Mouse (Mus musculus) hematopoietic stem cell, adult 5-6 weeks (primary cell): ENCODE data around the gene Bdh2. TPM values are rescaled to one million over a fixed set of nuclear protein-coding genes. Genes with fewer than 3 reads are reported as not detected.

ENCODE experiments used
- ATAC-seq, 2 experiments: fragments of 125-278 bp in 1 of 2; replicated peaks in 1 of 2; 2 replicates each; pipeline ENCODE4 v1.8.0; 2016 to 2017; ENCODE audit warnings: inconsistent platforms in 2 of 2, mild to moderate bottlenecking in 2 of 2, moderate number of reproducible peaks in 2 of 2, low read depth in 1 of 2, moderate TSS enrichment in 1 of 2; ENCODE audit not compliant: low FRiP score in 2 of 2, poor library complexity in 2 of 2, severe bottlenecking in 2 of 2, insufficient read depth in 1 of 2, low TSS enrichment in 1 of 2
- total RNA-seq: library from RNA; stranded (forward); fragments of 172-1452, 232-1000 nt; gene quantifications from 2 replicates; pipeline ENCODE4 v1.2.3, GENCODE M21; 2017

Gene Bdh2
- total RNA-seq, 1 experiment from 2014 or later: 8.4 TPM

DNA sequence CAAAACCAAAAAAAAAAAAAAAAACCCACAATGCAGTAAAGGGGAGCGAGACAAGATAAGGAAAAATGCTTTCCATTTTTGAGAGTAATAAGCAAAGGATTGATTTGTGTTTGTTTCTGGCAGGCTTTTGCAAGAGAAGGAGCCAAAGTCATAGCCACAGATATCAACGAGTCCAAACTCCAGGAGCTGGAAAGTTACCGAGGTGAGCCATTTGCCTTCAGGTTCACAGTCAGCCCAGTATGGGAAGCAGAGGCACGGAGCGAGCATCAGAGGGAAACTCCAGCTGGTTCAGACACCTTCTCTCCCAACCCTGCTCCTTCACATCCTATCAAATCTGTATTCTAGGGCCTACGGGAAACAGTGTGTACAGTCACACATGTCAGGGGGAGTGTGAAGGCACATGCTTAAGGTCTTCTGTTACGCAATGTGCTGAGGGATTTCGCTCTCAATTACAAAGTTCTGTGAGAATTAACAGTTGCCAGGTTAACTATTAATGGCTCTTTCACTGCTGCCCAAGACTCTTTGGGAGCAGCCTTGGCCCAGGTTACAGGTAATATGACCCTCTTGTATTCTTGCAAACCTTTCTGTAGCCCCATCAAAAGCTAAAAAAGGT, 7.2 kb downstream of the Bdh2 start:
- no peak for ATAC-seq

DNA sequence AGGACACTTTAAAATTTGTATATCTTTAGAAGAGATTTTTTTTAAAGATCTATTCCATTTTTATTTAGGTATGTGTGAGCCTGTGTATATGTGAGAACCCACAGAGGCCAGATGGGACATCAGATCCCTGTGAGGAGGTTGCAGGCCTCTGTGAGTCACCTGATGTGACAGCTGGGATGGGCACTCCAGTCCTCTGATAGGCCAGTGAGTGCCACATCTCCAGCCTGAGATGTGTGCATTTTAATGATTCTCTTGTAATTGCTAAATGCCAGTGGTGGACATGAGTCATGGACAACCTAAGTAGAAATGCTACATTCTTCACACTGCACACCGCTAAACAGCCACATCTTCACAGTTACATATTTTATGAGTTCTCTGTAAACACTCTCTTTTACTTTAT, 8.1 kb downstream of the Bdh2 start:
- no peak for ATAC-seq

DNA sequence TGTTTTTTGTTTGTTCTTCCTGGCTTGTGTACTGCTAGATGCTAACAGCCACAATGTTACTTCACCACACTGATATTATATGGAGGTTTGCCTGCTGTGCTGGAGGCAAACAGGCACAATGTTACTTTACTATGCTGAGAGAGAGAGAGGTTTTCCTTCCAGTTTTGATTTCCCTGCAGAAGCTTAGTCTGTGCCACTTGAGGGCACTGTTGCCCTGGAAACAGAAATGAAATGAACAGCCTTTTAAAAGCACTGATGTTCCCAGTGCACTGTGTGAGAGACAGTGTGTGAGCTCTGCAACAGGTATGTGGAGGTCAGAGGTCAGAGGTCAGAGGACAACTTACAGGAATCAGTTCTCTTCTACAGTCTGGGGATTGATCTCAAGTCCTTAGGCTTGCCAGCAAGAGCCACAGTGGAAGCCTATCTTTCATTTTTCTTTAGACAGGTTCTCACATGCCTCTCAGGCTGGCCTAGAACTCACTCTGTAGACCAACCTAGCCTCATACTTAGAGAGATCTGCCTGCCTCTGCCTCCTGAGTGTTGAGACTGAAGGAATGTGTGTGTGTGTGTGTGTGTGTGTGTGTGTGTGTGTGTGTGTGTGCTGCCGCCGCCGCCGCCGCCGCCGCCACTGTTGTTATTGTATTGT, 9.4 kb downstream of the Bdh2 start:
- ATAC-seq: peak; percentile 68 to 81; a peak in 3 of 4 replicates

DNA sequence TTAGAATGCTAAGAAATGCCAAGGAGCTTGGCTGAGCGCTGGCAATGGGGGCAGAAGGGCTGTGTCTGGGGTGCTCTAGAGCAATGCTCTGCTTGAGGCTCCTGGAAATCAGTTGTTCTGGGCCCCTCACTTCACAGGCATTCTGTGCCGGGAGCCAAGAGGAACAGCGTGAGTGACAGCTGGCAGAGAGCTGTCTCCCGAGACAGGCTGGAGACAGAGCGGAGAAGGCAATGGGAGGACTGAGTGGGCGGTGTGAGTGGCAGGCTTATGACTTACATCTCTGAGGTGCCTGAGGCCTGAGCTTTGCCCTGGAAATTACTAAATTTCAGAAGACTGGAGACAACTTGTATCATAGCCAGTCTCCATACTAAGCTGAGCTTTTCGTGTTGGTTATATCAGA, 12.7 kb downstream of the Bdh2 start:
- no peak for ATAC-seq

DNA sequence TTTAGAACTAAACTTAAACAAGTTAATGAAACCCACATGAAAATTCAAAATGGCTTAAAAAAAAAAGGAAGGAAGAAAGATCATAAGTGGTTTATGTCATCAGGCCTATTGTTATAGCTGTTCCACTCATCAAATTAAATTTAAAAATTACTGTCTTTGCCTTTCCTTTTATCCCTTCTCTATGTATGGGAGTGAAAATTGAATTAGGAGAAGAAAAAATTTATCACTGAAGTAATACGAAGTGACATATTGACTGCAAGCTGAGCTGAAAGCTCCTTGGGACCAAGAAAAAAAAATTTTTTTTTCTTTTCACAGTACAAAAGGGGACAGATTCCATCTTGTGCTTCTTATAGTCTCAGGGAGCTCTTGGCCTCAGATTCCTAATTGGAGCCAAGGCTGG, 14.5 kb downstream of the Bdh2 start:
- ATAC-seq: no peak

DNA sequence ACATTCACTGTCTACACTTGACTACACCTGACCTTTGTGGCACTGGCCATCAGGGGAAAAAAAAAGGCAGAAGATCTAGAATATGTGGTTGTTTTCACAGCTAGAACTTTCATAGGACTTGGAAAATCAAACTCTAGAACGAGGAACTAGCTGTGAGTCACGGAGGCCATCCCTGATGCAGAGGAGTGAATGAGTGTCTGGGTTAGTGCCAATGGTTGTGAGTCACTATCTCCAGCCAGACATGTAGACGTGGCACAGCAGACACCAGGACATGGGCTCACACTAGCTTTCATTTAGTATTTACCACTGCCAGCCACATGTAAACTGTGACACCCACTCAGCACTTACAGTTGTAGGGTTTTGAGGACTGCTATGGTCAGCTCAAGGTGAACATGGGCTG, 17.5 kb downstream of the Bdh2 start:
- ATAC-seq: 0 out of 4 replicates have a peak, but pooled peaks of 1 of the 2 experiments have one; percentile 36

DNA sequence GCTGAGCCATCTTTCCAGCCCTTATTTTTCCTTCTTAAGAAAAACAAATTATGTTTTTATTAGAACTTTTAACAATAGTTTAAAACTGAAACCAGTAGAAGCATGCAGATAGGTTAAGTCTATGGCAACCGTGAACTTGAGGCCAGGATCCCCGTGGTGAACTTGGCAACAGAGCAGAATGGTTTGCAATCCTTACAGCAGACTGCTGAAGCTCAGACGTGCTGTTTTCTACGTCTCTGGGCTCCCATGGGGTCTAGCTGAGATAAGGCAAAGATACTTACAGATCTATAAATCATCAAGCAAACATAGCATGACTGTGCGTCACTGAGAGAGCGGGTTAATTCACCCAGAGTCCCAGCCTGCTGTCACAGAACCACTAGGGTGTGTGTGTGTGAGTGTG, 19.1 kb downstream of the Bdh2 start:
- 0 out of 4 replicates have a peak, but pooled peaks of 1 of the 2 experiments have one; percentile 10 for ATAC-seq

DNA sequence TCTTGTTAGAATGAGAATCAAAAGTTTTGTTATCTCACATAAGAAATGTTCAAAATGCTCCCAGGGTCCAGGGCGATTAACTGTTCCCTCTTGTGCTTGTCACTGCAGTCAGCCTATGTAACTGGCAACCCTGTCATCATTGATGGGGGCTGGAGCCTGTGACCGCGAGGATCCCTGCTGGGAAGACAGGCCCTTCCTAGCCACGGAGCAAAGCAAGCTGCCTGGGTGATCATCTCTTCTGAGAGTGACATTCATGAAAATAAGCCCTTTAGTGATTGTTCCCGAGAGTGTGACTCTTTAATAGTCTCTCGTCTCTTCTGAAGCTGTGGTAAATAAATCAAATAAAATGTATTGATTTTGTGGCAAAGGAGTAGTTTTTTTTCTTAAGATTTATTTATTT, 23.0 kb downstream of the Bdh2 start:
- no peak for ATAC-seq

DNA sequence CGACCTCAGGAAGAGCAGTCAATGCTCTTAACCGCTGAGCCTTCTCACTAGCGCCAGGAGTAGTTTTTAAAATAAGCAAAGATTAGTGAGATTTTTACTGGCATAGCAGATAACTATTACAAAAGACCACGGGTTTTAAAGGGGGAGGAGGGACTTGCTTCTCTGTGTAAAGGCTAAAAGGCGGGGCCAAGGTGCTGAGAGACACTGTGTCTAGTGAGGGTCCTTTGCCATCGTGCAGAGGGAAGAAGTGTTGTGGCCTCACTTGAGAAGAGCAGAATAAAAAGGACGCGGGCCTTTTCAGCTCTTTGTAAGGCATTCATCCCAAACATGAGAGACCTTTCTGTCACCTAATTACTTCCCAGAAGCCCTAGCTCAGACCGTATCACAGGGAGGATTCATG, 23.5 kb downstream of the Bdh2 start:
- ATAC-seq: no peak

DNA sequence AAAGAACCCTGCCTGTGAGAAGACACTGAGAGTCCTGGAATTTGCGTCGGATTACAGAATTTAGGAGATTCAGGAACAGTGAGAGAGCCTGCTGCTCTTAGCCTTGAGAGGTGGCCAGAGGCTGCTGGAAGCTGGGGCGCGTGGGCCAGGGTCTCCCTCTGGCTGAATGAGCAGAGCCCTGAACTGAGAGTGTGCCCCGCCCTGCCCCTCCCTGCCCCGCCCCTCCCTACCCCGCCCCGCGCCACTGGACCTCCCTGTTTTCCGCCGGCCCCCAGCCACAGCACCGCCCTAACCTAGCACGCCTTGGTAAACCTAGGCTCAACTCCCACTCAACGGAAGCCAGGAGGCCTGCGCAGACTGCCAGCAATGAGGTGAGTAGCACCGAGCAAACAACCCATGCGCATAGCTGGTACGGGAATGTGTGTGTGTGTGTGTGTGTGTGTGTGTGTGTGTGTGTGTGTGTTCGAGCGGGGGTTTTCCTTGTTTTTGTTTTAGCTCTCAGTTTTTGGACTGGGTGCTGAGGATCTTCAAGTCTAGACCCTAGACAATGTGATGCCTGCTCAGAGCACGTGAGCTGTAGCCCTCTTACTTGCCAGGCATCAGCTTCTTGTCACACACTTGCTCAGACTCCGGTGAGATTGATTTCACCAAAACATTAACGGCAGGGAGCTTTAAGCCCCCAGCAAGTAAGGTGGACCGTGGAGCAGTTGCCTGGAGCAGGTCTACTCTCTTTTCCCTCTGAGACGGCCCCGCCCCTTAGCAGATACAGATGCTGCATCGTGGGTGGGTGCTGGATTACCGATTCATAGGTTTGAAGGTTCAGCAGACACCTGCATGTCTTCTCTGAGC, 26.6 kb downstream of the Bdh2 start, which contains the start of gene Slc9b2:
Gene Slc9b2 (plus strand): TSS at position 290 of the 849 bp plus-strand sequence.
- ATAC-seq: peak; percentile 99

DNA sequence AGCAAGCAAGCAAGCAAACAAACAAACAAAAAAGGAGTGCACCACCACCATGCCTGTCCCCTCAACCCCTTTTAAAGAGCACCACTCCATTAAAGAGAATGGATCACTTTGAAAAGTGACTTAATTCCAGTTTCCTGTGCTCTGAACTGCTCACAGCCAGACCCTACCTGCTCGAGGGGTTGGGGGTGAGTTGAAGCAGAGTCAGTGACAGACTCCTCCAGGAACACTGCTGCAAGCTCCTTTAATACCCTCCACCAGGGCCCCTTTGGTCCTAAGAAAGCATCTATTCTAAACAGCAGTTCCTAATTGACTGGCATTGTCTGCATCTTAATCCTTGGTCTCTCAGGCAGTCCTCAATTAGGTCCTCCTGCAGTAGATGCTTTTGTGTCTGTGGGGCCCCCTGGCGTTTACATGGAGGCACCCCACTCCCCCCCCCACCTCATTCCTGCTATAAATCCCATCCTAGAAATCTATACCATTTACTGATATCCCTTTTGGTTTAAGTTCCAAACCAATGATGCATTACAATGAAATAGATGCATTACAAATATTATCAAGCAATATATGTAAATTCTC, 32.0 kb downstream of the Bdh2 start:
- no peak for ATAC-seq

DNA sequence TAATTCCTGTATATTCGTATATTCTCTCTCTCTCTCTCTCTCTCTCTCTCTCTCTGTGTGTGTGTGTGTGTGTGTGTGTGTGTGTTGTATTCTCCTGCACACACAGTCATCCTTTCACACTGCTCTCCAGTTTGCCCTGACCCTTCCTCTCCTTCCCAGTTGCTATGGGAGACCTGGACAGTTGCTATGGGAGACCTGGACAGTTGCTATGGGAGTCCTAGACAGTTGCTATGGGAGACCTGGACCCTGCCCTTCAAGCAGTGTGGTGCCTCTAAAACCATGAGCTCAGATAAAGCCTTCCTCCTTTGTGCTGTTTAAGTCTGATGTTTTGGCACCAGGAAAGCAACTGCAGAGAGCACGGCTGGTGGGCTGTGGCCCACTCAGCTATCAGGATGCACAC, 32.7 kb downstream of the Bdh2 start:
- ATAC-seq: no peak

DNA sequence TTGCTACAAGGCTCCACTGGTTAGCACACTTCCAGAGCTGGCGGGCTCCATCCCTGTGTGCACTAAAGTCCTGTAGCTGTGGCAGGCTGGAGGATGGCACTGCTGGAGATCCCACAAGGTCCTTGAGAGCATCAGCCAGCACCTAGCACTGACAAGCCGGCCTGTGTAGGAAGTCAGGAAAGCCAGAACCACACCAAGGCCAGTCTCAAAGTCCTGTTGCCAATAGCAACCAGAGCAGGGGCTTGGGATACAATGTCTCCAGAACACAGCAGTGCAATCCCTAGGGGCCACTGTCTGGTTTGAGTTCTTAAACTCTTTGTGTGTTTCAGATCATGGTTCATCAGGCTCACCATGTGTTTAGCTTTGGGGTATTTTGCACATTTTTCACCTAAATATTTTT, 33.8 kb downstream of the Bdh2 start:
- no peak for ATAC-seq

DNA sequence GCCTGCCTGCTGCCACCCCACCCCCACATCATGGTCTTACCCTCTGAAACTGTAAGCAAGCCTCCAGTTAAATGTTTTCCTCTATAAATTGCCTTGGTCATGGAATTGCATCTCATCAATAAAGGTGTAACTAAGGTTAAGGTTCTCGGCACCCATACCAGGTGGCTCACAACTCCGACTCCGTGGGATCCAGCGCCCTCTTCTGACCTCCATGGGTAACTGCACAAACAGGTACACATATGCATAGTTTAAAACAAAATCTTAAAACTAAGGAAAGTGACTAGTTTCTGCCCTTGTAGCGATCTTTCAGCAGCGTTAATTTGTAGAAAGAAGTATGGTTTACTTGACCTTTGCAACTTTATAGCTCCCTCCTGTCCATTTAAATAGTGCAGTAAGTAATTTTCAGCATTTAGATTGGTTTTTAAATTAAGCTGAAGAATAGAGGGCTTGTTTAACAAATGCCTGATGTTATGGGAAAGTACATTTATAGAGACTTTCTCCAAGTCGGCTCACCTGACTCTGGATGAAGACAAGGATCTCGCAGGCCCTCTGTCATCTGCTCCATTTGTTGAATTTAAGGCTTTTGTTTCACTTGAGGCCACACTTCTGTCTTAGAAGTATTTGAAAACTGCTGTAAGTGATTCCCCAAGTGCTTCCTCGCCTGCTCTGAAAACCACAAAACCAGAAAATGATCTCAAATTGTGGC, 34.9 kb downstream of the Bdh2 start:
- no peak for ATAC-seq

DNA sequence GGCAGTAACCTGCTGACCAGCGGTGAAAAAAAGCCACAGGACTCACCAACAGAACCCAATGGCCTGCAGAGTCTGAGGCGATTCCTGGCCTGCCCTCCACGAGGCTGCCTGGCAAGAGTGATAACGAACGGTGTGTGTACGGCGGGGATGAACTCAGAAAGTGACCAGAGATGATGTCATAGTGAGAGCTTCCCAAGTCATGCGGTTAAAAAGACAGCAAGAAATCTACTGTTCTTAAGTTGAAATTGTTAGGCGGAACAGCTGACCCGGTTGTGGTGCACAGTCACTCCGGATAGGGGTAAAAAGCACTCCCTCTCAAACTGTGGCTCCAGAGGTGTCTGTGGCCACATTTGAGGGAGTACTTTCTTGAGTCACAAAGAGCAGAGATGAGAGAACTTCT, 37.3 kb downstream of the Bdh2 start:
- ATAC-seq: no peak

DNA sequence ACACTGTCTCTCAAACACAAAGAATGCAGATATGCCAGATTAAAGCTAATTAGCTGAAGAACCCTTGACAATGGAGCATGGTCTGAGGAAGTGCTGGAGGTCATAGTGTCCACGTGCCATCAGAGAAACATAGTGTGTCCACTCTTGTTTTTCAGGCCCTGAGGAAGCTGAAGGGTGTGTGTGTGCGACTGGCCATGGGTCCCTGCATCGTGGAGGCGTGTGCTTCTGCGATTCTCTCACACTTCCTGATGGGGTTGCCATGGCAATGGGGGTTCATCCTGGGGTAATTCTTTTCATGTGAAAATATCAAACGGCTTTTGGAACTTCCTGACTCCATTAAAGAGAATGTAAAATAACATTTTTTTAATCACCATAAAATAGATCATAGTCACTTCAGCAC, 43.3 kb downstream of the Bdh2 start:
- no peak for ATAC-seq

DNA sequence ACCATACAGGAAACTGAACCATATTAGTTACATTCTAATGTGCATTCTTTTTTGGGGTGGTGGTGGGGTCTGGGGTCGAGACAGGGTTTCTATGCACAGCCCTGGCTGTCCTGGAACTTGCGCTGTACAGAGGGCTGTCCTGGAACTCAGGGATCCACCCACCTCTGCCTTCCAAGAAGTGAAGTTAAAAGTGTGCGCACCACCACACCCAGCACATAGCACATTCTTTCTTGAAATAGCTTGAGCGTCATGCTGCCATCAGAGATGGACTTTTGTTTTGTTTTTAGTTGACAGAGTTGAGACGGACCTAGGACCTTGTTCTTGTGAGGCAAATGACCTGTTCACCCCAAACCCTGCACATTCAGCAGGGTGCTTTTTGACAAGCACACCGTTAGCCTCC, 46.2 kb downstream of the Bdh2 start:
- no peak for ATAC-seq
